Mouse (Mus musculus): Measurements from ENCODE around the gene Mfap1b. TPM values are rescaled to one million over a fixed set of nuclear protein-coding genes. Genes with fewer than 3 reads are reported as not detected.
A peak's percentile ranks its signal among the peaks of the same experiment; 100 is the strongest.

The Mfap1b gene
- polyA plus RNA-seq, 1 experiment from 2014 or later = 25.2 TPM

DNA sequence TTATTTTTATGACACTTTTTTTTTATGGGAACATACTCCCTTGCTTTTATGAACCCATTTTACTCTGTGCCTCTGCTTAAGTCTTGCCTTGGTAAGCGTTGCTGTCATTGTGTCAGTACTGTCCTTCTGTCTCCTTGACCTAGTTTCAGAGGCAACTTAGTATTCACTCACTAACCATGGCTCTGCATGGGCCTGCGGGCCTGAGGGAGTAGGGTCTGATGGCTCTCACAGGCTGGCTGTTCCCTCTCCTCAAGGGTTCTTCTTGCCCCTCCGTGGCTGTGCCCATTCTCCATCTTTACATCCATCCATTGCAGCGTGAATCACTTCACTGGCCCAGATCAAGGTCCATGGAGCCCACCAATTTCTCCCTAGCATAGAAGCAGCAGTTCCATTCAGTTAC is 27.4 kb downstream of the Mfap1b start:
- Histone ChIP-seq H3K27me3 (ENCODE audit: control insufficient read depth, insufficient read depth, low read length) (no peaks in the 10 kb centered on the region), H3K4me1 (replicated peaks; ENCODE audit: control insufficient read depth, insufficient read depth) (0 out of 2 replicates have a peak, but pooled peaks cover 5% of the 10 kb centered on the region), H3K27ac (replicated peaks) (no peak overlapping the region), H3K9ac (ENCODE audit: low read length) (no peak overlapping the region), H3K9me3 (ENCODE audit: control insufficient read depth, low read length) (no peaks in the 10 kb centered on the region), H3K4me2 (replicated peaks; ENCODE audit: low read depth) (no peak overlapping the region), H3K4me3 (ENCODE audit: low read depth, low read length) (no peak overlapping the region), H3K36me3 (ENCODE audit: control insufficient read depth, insufficient read depth, low read length) (no peaks in the 10 kb centered on the region; the same call in 1 of the 2 replicates)
- 82% methylated on average over 4 of the region's 4 CpGs for WGBS
- ATAC-seq (ENCODE audit: low FRiP score, low TSS enrichment) (no peak), DNase-seq (ENCODE audit: low spot score) (no peak)
- no peak for TF ChIP-seq CTCF (IDR thresholded peaks at IDR 0.05; ENCODE audit: low read depth)
- TF ChIP-seq EP300 (optimal IDR thresholded peaks at IDR 0.05) = no peak

DNA sequence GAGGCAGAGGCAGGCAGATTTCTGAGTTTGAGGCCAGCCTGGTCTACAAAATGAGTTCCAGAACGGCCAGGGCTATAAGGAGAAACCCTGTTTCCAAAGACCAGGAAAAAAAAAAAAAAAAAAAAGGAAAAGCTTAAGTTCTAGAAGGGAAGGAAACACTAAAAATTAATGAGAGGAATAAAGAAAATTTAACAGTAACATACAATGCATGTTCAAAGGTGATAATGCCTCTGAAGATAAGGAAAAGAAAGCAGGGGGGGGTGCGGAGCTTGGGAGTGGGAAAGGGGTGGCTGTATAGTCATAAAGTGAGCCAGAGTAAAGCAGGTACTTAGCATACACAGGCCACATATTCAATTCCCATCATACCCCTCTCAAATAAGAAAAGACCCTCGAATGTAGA is 28.8 kb downstream of the Mfap1b start:
- no peaks in the 10 kb centered on the region for H3K27me3 ChIP-seq (ENCODE audit: control insufficient read depth, insufficient read depth, low read length)
- no peaks in the 10 kb centered on the region for H3K36me3 ChIP-seq (ENCODE audit: control insufficient read depth, insufficient read depth, low read length)
- TF ChIP-seq EP300 (optimal IDR thresholded peaks at IDR 0.05) (no peak), CTCF (IDR thresholded peaks at IDR 0.05; ENCODE audit: low read depth) (no peak)
- H3K9ac ChIP-seq (ENCODE audit: low read length) = no peak overlapping the region
- ATAC-seq (ENCODE audit: low FRiP score, low TSS enrichment) (no peak), DNase-seq (ENCODE audit: low spot score) (no peak)
- WGBS = 88% methylated on average over 3 of the region's 3 CpGs
- H3K4me3 ChIP-seq (ENCODE audit: low read depth, low read length) = no peak overlapping the region
- H3K9me3 ChIP-seq (ENCODE audit: control insufficient read depth, low read length) = no peaks in the 10 kb centered on the region
- H3K4me2 ChIP-seq (replicated peaks; ENCODE audit: low read depth) = no peak overlapping the region
- H3K4me1 ChIP-seq (replicated peaks; ENCODE audit: control insufficient read depth, insufficient read depth) = 0 out of 2 replicates have a peak, but pooled peaks cover 5% of the 10 kb centered on the region
- no peak overlapping the region for H3K27ac ChIP-seq (replicated peaks)

DNA sequence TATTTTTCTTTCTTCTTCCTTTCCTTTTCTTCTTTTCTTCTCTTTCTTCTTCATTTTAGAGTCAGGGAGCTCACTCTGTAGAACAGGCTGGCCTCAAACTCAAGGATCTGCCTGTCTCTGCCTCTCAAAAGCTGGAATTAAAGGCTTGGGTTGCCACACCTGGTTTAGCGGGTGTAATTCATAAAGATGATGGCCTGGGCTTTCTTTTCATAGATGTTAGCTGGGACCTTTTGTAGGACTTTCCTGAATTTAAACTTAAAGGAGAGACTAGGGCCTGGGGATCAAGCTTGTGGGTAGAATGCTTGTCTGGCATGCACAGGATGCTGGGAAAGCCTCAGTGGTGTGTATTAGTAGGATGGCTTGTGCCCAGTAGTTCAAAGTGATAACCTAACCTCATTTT is 29.7 kb downstream of the Mfap1b start, which contains the start of gene Ell3:
Gene Ell3, minus strand, starts transcription at position 101 of the 400 bp plus-strand sequence.
- 79% methylated on average over 1 of the region's 1 CpGs for WGBS
- H3K9me3 ChIP-seq (ENCODE audit: control insufficient read depth, low read length) = no peaks in the 10 kb centered on the region
- peak within 1 kb of the TSS; percentile 41; the same call in 1 of the 2 replicates for H3K4me3 ChIP-seq (ENCODE audit: low read depth, low read length)
- no peak within 1 kb of the TSS for H3K9ac ChIP-seq (ENCODE audit: low read length)
- no peaks in the 10 kb centered on the region for H3K27me3 ChIP-seq (ENCODE audit: control insufficient read depth, insufficient read depth, low read length)
- H3K36me3 ChIP-seq (ENCODE audit: control insufficient read depth, insufficient read depth, low read length) = 0 out of 2 replicates have a peak, but pooled peaks cover 1% of the 10 kb centered on the region
- ATAC-seq (ENCODE audit: low FRiP score, low TSS enrichment) (no peak), DNase-seq (ENCODE audit: low spot score) (no peak)
- H3K4me1 ChIP-seq (replicated peaks; ENCODE audit: control insufficient read depth, insufficient read depth) = 0 out of 2 replicates have a peak, but pooled peaks cover 5% of the 10 kb centered on the region
- H3K4me2 ChIP-seq (replicated peaks; ENCODE audit: low read depth) = peak within 1 kb of the TSS; percentile 91
- H3K27ac ChIP-seq (replicated peaks) = no peak within 1 kb of the TSS
- TF ChIP-seq CTCF (IDR thresholded peaks at IDR 0.05; ENCODE audit: low read depth) = no peak

DNA sequence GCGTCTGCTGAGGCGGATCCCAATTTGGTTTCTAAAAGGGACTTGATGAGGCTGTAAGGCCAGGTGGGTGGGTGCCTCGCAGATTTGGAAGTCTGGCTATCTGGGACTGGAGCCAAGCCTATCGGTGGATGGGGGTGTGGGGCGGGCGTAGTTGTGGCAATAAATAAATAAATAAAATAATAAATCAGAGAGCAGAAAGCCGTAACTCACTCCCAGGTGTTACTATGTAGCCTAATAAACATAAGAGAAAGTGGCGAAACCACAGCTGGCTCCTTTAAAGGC is 30.9 kb downstream of the Mfap1b start:
- DNase-seq (ENCODE audit: low spot score) (peak; percentile 48), ATAC-seq (ENCODE audit: low FRiP score, low TSS enrichment) (no peak; the same call in 1 of the 2 replicates)
- 10% methylated on average over 8 of the region's 8 CpGs for WGBS
- H3K27me3 ChIP-seq (ENCODE audit: control insufficient read depth, insufficient read depth, low read length) = no peaks in the 10 kb centered on the region
- peak overlapping the region; percentile 41 for H3K4me3 ChIP-seq (ENCODE audit: low read depth, low read length)
- no peaks in the 10 kb centered on the region for H3K9me3 ChIP-seq (ENCODE audit: control insufficient read depth, low read length)
- TF ChIP-seq CTCF (IDR thresholded peaks at IDR 0.05; ENCODE audit: low read depth) (no peak), EP300 (optimal IDR thresholded peaks at IDR 0.05) (no peak)
- peak overlapping the region; percentile 91 for H3K4me2 ChIP-seq (replicated peaks; ENCODE audit: low read depth)
- peaks cover 6% of the 10 kb centered on the region; the same call in 1 of the 2 replicates for H3K36me3 ChIP-seq (ENCODE audit: control insufficient read depth, insufficient read depth, low read length)
- peak overlapping the region; percentile 58 for H3K9ac ChIP-seq (ENCODE audit: low read length)
- H3K27ac ChIP-seq (replicated peaks) = peak overlapping the region; percentile 63; the same call in 1 of the 2 replicates
- 0 out of 2 replicates have a peak, but pooled peaks cover 5% of the 10 kb centered on the region for H3K4me1 ChIP-seq (replicated peaks; ENCODE audit: control insufficient read depth, insufficient read depth)

DNA sequence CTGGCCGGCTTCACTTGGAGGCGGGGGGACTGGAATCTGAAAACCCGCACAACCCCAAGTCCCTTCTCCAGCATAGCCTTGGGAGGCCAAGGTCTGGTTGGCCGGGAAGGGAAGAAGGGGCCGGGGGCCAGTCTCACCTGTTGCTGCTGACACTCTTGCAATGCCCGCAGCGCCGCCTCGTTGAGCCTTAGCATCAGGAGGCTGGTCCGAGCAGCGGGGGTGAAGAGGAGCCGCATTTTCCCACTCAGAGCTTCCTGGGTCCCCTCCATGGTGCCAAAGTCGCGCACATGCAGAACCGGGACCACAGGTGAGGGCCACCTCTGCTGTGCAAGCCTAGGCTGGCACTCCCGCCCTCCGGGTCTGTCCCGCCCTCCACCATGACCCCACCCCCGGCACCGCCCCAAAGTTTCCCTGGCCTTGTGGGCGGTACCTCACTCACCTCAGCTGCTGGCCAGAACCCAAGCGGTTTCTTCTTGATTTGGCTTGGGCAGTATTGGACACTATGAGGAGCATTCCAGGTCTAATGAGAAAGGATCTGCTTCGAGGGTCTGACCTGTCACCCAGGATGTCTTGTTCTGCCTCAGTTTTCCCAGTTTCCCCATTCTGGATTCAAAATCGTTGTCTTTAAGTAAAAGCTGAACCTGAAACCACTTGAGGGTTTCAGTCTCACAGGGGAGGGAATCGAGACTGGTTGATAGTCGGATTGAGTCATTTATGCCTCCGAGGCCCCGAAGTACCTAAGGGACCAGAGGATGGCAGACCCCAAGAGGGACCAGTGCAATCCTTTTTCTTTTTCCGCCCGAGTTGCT is 31.4 kb downstream of the Mfap1b start:
- Histone ChIP-seq H3K36me3 (ENCODE audit: control insufficient read depth, insufficient read depth, low read length) (peaks cover 6% of the 10 kb centered on the region; the same call in 1 of the 2 replicates), H3K27me3 (ENCODE audit: control insufficient read depth, insufficient read depth, low read length) (no peaks in the 10 kb centered on the region), H3K9ac (ENCODE audit: low read length) (peak overlapping the region; percentile 58), H3K27ac (replicated peaks) (peak overlapping the region; percentile 63; the same call in 1 of the 2 replicates), H3K4me3 (ENCODE audit: low read depth, low read length) (peak overlapping the region; percentile 41), H3K4me2 (replicated peaks; ENCODE audit: low read depth) (peak overlapping the region; percentile 91), H3K4me1 (replicated peaks; ENCODE audit: control insufficient read depth, insufficient read depth) (0 out of 2 replicates have a peak, but pooled peaks cover 5% of the 10 kb centered on the region), H3K9me3 (ENCODE audit: control insufficient read depth, low read length) (no peaks in the 10 kb centered on the region)
- ATAC-seq (ENCODE audit: low FRiP score, low TSS enrichment) = peak; percentile 92
- TF ChIP-seq CTCF (IDR thresholded peaks at IDR 0.05; ENCODE audit: low read depth) (no peak), EP300 (optimal IDR thresholded peaks at IDR 0.05) (no peak)
- 2% methylated on average over 30 of the region's 30 CpGs for WGBS
- DNase-seq (ENCODE audit: low spot score) = peak; percentile 94

DNA sequence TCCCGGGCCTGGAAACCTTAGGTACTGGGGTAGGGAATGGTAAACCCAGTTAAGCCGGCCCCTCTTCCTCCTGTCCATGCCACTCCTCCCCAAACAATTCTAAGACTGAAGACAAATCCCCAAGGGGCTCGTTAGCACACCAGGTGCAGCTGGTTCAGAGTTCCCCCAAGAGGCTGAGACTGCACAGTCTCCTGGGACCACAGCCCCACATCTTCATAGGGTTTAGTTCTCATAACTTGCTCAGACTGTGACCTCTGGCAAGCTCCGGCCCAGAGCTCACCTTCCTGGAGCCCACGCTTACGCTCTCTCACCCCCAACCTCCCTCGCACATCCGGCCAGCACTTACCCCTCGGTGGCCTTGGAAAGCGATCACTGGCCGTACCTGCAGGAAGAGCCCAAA is 32.1 kb downstream of the Mfap1b start:
- DNase-seq (ENCODE audit: low spot score) (no peak), ATAC-seq (ENCODE audit: low FRiP score, low TSS enrichment) (peak; percentile 27; the same call in 1 of the 2 replicates)
- H3K4me1 ChIP-seq (replicated peaks; ENCODE audit: control insufficient read depth, insufficient read depth) = 0 out of 2 replicates have a peak, but pooled peaks cover 5% of the 10 kb centered on the region
- H3K9ac ChIP-seq (ENCODE audit: low read length) = peak overlapping the region; percentile 58
- H3K4me2 ChIP-seq (replicated peaks; ENCODE audit: low read depth) = peak overlapping the region; percentile 91
- 9% methylated on average over 11 of the region's 11 CpGs for WGBS
- H3K36me3 ChIP-seq (ENCODE audit: control insufficient read depth, insufficient read depth, low read length) = peaks cover 6% of the 10 kb centered on the region; the same call in 1 of the 2 replicates
- TF ChIP-seq EP300 (optimal IDR thresholded peaks at IDR 0.05) (no peak), CTCF (IDR thresholded peaks at IDR 0.05; ENCODE audit: low read depth) (no peak)
- no peak overlapping the region for H3K27ac ChIP-seq (replicated peaks)
- H3K4me3 ChIP-seq (ENCODE audit: low read depth, low read length) = peak overlapping the region; percentile 41
- no peaks in the 10 kb centered on the region for H3K9me3 ChIP-seq (ENCODE audit: control insufficient read depth, low read length)
- no peaks in the 10 kb centered on the region for H3K27me3 ChIP-seq (ENCODE audit: control insufficient read depth, insufficient read depth, low read length)

All from stomach, postnatal 0 days (tissue).